Mouse (Mus musculus): Measurements from ENCODE around the gene Sox18. TPM values are rescaled to one million over a fixed set of nuclear protein-coding genes. Genes with fewer than 3 reads are reported as not detected.

The Sox18 gene
- polyA plus RNA-seq, 1 experiment from 2014 or later: 24.7 TPM

- H3K4me2 ChIP-seq (replicated peaks; ENCODE audit: low read depth): no peak overlapping the region
- no peak for ATAC-seq
- no peak overlapping the region for H3K27ac ChIP-seq (ENCODE audit: low read depth, low read length)
- TF ChIP-seq CTCF (IDR thresholded peaks at IDR 0.05; ENCODE audit: low read depth): no peak
- H3K27me3 ChIP-seq (replicated peaks; ENCODE audit: control insufficient read depth, insufficient read depth, low read length): peaks cover 92% of the 10 kb centered on the region
- H3K36me3 ChIP-seq (ENCODE audit: control insufficient read depth, insufficient read depth): no peaks in the 10 kb centered on the region; the same call in 1 of the 2 replicates
- H3K9me3 ChIP-seq (ENCODE audit: control insufficient read depth): no peaks in the 10 kb centered on the region
- 26% methylated on average over 7 of the region's 7 CpGs for WGBS
- H3K4me1 ChIP-seq (replicated peaks; ENCODE audit: control insufficient read depth, insufficient read depth, low read length): no peaks in the 10 kb centered on the region
- H3K9ac ChIP-seq (ENCODE audit: low read depth, low read length): no peak overlapping the region
- no peak overlapping the region for H3K4me3 ChIP-seq (ENCODE audit: low read depth, low read length)
Observed at GRCm38 (mm10) chr2:181671984-181672383, 544 bp upstream of the Sox18 start.

- peak overlapping the region; percentile 31; the same call in 1 of the 2 replicates for H3K9ac ChIP-seq (ENCODE audit: low read depth, low read length)
- H3K36me3 ChIP-seq (ENCODE audit: control insufficient read depth, insufficient read depth): no peaks in the 10 kb centered on the region; the same call in 1 of the 2 replicates
- no peak overlapping the region for H3K27ac ChIP-seq (ENCODE audit: low read depth, low read length)
- H3K4me3 ChIP-seq (ENCODE audit: low read depth, low read length): peak overlapping the region; percentile 41
- no peaks in the 10 kb centered on the region for H3K9me3 ChIP-seq (ENCODE audit: control insufficient read depth)
- WGBS: under 1% methylated on average over 41 of the region's 41 CpGs
- H3K27me3 ChIP-seq (replicated peaks; ENCODE audit: control insufficient read depth, insufficient read depth, low read length): peaks cover 84% of the 10 kb centered on the region
- no peak for TF ChIP-seq CTCF (IDR thresholded peaks at IDR 0.05; ENCODE audit: low read depth)
- H3K4me1 ChIP-seq (replicated peaks; ENCODE audit: control insufficient read depth, insufficient read depth, low read length): no peaks in the 10 kb centered on the region
- no peak for ATAC-seq
- H3K4me2 ChIP-seq (replicated peaks; ENCODE audit: low read depth): peak overlapping the region; percentile 56
Observed at GRCm38 (mm10) chr2:181670913-181671311, 528 bp downstream of the Sox18 start.

GRCm38 (mm10) chr2:181670285-181670912 lies 1.0 kb downstream of the Sox18 start:
- no peaks in the 10 kb centered on the region; the same call in 1 of the 2 replicates for H3K36me3 ChIP-seq (ENCODE audit: control insufficient read depth, insufficient read depth)
- WGBS: 5% methylated on average over 47 of the region's 56 CpGs
- TF ChIP-seq CTCF (IDR thresholded peaks at IDR 0.05; ENCODE audit: low read depth): peak; percentile 29
- H3K9me3 ChIP-seq (ENCODE audit: control insufficient read depth): no peaks in the 10 kb centered on the region
- peak overlapping the region; percentile 31 for H3K9ac ChIP-seq (ENCODE audit: low read depth, low read length)
- H3K4me3 ChIP-seq (ENCODE audit: low read depth, low read length): peak overlapping the region; percentile 41
- H3K4me1 ChIP-seq (replicated peaks; ENCODE audit: control insufficient read depth, insufficient read depth, low read length): no peaks in the 10 kb centered on the region
- peak overlapping the region; percentile 56 for H3K4me2 ChIP-seq (replicated peaks; ENCODE audit: low read depth)
- H3K27ac ChIP-seq (ENCODE audit: low read depth, low read length): no peak overlapping the region
- no peak for ATAC-seq
- H3K27me3 ChIP-seq (replicated peaks; ENCODE audit: control insufficient read depth, insufficient read depth, low read length): peaks cover 78% of the 10 kb centered on the region

GRCm38 (mm10) chr2:181663298-181663630 lies 8.2 kb downstream of the Sox18 start:
- peaks cover 46% of the 10 kb centered on the region for H3K27me3 ChIP-seq (replicated peaks; ENCODE audit: control insufficient read depth, insufficient read depth, low read length)
- H3K9ac ChIP-seq (ENCODE audit: low read depth, low read length): no peak overlapping the region
- no peaks in the 10 kb centered on the region for H3K9me3 ChIP-seq (ENCODE audit: control insufficient read depth)
- peaks cover 6% of the 10 kb centered on the region; the same call in 1 of the 2 replicates for H3K36me3 ChIP-seq (ENCODE audit: control insufficient read depth, insufficient read depth)
- H3K4me2 ChIP-seq (replicated peaks; ENCODE audit: low read depth): no peak overlapping the region
- H3K4me3 ChIP-seq (ENCODE audit: low read depth, low read length): no peak overlapping the region
- H3K27ac ChIP-seq (ENCODE audit: low read depth, low read length): no peak overlapping the region
- ATAC-seq: no peak
- H3K4me1 ChIP-seq (replicated peaks; ENCODE audit: control insufficient read depth, insufficient read depth, low read length): no peaks in the 10 kb centered on the region
- WGBS: 33% methylated on average over 4 of the region's 4 CpGs
- TF ChIP-seq CTCF (IDR thresholded peaks at IDR 0.05; ENCODE audit: low read depth): no peak

- Histone ChIP-seq H3K4me2 (replicated peaks; ENCODE audit: low read depth) (no peak overlapping the region), H3K9ac (ENCODE audit: low read depth, low read length) (no peak overlapping the region), H3K4me3 (ENCODE audit: low read depth, low read length) (no peak overlapping the region), H3K36me3 (ENCODE audit: control insufficient read depth, insufficient read depth) (peaks cover 6% of the 10 kb centered on the region; the same call in 1 of the 2 replicates), H3K9me3 (ENCODE audit: control insufficient read depth) (no peaks in the 10 kb centered on the region), H3K27me3 (replicated peaks; ENCODE audit: control insufficient read depth, insufficient read depth, low read length) (peaks cover 41% of the 10 kb centered on the region), H3K27ac (ENCODE audit: low read depth, low read length) (no peak overlapping the region), H3K4me1 (replicated peaks; ENCODE audit: control insufficient read depth, insufficient read depth, low read length) (no peaks in the 10 kb centered on the region)
- 78% methylated on average over 3 of the region's 3 CpGs for whole genome bisulfite sequencing
- ATAC-seq: no peak
- no peak for TF ChIP-seq CTCF (IDR thresholded peaks at IDR 0.05; ENCODE audit: low read depth)
Observed at GRCm38 (mm10) chr2:181662620-181663297, 8.7 kb downstream of the Sox18 start.

GRCm38 (mm10) chr2:181659609-181660055 lies 11.8 kb downstream of the Sox18 start:
- no peak overlapping the region for H3K4me2 ChIP-seq (replicated peaks; ENCODE audit: low read depth)

More at GRCm38 (mm10) chr2:181659609-181660055, 11.8 kb downstream of the Sox18 start:
- peak; percentile 67 for TF ChIP-seq CTCF (IDR thresholded peaks at IDR 0.05; ENCODE audit: low read depth)
- Histone ChIP-seq H3K27me3 (replicated peaks; ENCODE audit: control insufficient read depth, insufficient read depth, low read length) (peaks cover 55% of the 10 kb centered on the region), H3K4me3 (ENCODE audit: low read depth, low read length) (no peak overlapping the region), H3K9me3 (ENCODE audit: control insufficient read depth) (no peaks in the 10 kb centered on the region), H3K27ac (ENCODE audit: low read depth, low read length) (no peak overlapping the region), H3K4me1 (replicated peaks; ENCODE audit: control insufficient read depth, insufficient read depth, low read length) (no peaks in the 10 kb centered on the region; the same call in 1 of the 2 replicates), H3K9ac (ENCODE audit: low read depth, low read length) (no peak overlapping the region), H3K36me3 (ENCODE audit: control insufficient read depth, insufficient read depth) (peaks cover 34% of the 10 kb centered on the region)
- ATAC-seq: peak; percentile 70; the same call in 1 of the 2 replicates
- 31% methylated on average over 9 of the region's 9 CpGs for WGBS

Measured in intestine, postnatal 0 days (tissue).